Mouse (Mus musculus) CH12.LX (cell line): ENCODE measurements around the gene Rbks.

Experiments used
- CHD2 ChIP-seq: IDR thresholded peaks from 2 replicates; pipeline ENCODE4 v1.6.1; 2011; ENCODE audit warnings: low read length, improper control_type of control experiment
- CTCF ChIP-seq, 2 experiments: IDR thresholded peaks in 1 of 2; conservative IDR thresholded peaks in 1 of 2; 2 replicates each; pipeline ENCODE4 v1.5.1; 2011 to 2012; ENCODE audit warnings: low read depth in 2 of 2, low read length in 2 of 2, improper control_type of control experiment in 1 of 2, inconsistent platforms in 1 of 2, mild to moderate bottlenecking in 1 of 2, moderate library complexity in 1 of 2
- ELF1 ChIP-seq: IDR thresholded peaks from 2 replicates; pipeline ENCODE4 v1.6.1; 2014; ENCODE audit warnings: low read depth, mild to moderate bottlenecking, inconsistent platforms, low read length, improper control_type of control experiment
- EP300 ChIP-seq: IDR thresholded peaks from 2 replicates; pipeline ENCODE4 v1.6.1; 2011; ENCODE audit warnings: low read length, improper control_type of control experiment
- POLR2A ChIP-seq: IDR thresholded peaks from 2 replicates; pipeline ENCODE4 v1.6.1; 2011; ENCODE audit warnings: low read depth, mild to moderate bottlenecking, improper control_type of control experiment, low read length
- POLR2AphosphoS2 ChIP-seq: IDR thresholded peaks from 2 replicates; pipeline ENCODE4 v1.6.1; 2011; ENCODE audit warnings: low read depth, low read length, improper control_type of control experiment
- SMC3 ChIP-seq: IDR thresholded peaks from 2 replicates; pipeline ENCODE4 v1.6.1; 2011; ENCODE audit warnings: low read depth, low read length, improper control_type of control experiment
- USF2 ChIP-seq: conservative IDR thresholded peaks from 2 replicates; pipeline ENCODE4 v1.6.1; 2011; ENCODE audit warnings: low read depth, low read length, improper control_type of control experiment

GRCm38 (mm10) chr5:31713841-31714264 is 16.4 kb upstream of the Rbks start:
- TF ChIP-seq EP300 (no peak), CTCF (conservative IDR thresholded peaks at IDR 0.05 in 1 of 2, IDR thresholded peaks at IDR 0.05 in 1 of 2; ENCODE audit: low read depth in 2 of 2, low read length in 2 of 2) (no peak), USF2 (no peak), SMC3 (no peak), POLR2AphosphoS2 (no peak), ELF1 (no peak), POLR2A (no peak), CHD2 (no peak)
